Mouse (Mus musculus) kidney, postnatal 14 days (tissue): ENCODE data around the gene Srsf5.
"Not testable (repeated sequence)": the region's sequence is repeated elsewhere in the genome, so short reads cannot be mapped to it uniquely, and the experiment has no call there.

Experiments used
- DNase-seq: peaks from one replicate; pipeline ENCODE4 v3.0.0; 2022; ENCODE audit warnings: mixed read lengths

Srsf5 gene

DNA sequence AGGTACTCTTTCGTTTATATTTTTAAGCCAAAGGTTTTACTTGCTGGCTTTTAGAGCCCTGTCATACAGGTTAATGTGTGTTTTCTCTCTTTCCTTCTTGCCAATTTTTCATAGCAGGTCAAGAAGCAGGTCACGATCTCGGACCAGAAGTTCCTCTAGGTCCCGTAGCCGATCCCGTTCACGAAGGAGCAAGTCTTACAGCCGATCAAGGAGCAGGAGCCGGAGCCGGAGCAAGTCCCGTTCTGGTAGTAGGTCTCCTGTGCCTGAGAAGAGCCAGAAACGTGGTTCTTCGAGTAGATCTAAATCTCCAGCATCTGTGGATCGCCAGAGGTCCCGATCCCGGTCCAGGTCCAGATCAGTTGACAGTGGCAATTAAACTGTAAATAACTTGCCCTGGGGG, 4.3 kb downstream of the Srsf5 start:
- DNase-seq, result not testable (repeated sequence)

DNA sequence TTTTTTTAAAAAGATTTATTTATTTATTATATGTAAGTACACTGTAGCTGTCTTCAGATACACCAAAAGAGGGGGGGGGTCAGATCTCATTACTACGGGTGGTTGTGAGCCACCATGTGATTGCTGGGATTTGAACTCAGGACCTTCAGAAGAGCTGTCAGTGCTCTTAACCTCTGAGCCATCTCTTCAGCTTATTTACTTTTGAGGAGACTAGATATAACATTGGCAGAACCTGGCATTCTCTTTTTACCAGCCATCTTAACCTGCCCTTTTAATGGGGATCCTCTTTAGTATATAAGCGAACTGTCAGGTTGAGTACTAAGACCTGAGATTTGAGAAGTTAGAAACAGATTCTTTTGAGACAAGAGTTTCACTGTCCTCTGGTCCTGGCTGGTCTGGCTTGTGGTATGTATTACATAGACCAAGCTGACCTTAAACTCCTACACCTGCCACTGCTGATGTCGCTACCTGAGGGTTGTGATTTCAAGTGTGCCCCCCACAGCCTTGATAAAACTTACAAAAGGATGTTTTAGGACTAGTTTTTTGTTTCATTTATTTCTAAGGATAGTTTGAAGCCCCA, 6.4 kb downstream of the Srsf5 start:
- no peak for DNase-seq

DNA sequence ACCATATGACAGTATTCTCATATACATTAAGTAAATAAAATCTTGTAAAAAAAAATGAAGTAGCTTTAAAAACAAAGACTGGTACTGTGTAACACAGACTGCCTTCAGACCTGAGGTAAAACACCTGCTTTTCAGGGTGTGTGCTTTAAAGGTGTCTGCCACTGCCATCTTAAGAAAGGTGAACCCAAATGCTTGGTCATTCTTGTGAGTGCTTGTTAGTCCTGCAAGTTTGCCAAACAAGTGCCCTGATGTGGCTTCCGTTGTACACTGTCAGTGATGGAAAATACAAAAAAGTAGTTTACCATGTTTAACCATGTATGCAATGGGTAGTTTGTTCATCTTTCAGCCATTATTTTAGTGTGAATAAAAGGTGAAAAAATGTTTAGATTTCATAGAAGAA, 7.2 kb downstream of the Srsf5 start:
- no peak for DNase-seq

DNA sequence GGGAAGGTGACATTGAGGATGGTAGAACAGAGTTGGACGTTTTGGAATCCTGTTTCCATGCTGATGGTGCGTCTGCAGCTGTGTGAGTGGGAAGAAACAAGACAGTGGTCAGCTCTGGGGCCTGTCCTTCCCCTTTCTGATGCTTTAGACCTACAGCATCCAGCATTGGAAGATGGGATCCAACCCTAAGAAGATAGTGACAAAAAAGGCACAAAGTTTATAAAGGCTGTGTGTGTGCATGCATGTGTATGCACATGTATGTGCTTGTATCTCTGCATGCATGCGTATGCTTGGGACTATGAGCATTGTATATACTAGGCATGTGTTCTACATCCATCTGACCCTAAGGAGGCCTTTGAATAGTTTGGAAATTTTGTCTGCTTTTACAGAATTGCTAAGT, 10.7 kb downstream of the Srsf5 start:
- DNase-seq, result no peak

DNA sequence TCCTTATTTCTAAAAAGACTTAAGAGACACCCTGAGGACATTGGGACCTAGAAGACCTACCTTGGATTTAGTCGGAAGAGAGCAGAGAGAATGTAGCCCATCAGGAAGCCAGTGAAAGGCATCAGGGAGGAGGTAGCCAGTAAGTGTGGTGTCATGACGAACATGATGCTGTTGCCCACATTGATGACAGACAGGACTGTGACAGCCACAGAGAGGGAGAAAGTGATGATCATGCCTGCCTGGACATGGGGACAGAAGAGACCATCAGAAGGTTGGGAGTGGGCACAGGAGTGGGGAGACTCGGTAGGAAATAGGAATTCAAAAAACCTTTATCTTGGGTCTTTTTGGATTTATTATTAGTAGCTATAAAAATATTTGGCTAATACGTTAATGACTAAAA, 12.7 kb downstream of the Srsf5 start:
- no peak for DNase-seq

DNA sequence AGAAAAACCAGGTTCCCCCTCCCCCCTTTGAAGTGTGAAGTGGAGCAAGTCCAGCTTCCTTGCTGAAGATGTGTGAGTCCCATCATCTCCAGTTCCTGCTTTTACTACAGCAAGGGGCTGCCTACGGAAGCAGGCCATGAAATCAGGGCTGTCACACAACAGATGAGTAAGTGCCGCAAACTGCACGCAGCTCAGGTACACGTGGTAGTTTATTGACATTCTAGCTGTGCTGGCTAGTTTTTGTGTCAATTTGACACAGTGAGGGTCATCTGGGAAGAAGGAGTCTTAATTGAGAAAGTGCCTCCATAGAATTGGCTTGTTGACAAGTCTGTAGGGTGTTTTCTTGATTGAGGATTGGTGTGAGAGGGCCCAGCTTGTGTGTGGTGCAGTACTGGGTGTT, 17.3 kb downstream of the Srsf5 start:
- DNase-seq, result no peak

DNA sequence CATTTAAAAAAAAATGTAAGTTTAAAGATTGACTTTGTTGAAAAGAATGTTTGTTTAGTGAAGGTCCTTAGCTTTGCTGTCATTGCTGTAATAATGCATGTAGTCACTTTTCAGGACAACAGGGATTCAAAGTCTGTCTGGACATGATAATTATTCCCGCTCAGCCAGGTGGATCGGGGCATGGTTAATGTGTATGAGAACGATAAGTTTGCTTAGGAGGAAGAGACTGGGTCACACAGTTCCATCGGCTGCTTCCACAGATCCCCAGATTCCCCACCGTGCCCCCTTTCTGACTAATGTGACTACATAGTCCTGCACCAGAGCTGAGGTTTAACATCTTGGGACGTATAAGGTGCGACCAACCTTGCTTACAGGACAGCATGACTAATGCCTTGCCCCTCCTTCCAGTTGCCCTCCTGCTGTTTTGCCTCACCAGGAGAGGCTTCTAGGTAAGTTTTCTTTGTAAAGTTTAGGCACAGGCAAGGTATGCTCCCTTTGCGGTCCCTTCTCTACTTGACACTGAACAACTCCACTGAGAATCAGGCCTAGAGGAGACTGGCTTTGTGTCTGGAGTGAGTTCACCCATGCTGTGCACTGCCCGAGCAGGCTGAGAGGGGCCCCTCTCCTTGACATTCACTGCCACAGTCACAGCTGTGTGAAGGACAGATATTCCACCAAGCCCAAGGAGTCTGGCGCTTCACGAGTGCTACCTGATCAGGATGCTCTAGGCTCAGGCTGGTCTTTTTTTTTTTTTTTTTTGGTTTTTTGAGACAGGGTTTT, 20.9 kb downstream of the Srsf5 start:
- peak; percentile 68 for DNase-seq

DNA sequence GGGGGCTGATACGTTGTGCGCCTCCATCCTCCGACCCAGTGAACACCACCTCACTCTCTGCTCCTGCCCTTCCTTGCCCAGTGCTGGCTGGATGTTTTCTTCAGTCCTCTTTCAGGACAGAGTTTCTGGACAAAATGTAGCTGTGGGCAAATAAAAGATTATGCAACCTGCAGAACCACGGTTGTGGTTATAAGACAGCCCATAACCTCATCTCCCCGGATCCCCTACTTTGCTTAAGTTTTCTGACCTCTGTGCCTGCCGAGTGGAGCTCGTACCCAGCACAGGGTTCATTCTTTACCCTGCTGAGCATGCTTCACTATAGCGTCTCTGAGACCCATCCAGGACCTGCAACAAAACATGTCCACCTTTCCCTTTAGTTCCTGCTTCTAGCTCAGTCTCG, 22.6 kb downstream of the Srsf5 start:
- DNase-seq, result no peak

DNA sequence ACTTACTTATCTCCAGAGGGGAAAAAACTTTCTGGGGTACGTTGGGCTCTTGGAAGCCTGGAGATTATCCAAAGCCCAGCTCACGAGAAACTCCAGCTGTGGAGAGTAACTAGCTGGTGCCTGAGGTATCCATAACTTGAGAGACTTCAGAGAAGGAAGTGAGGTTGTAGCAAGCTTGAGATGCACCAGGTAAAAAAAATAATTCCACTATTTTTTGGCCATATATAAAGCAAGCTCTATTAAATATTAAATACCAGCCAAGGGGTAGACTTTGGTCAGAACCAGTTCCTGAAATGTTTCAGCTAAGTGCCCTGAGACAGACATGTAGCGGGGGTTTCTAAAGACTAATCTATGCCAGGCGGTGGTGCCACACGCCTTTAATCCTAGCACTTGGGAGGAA, 23.3 kb downstream of the Srsf5 start, which contains the start of gene Slc10a1:
Gene Slc10a1 (minus strand): TSS at position 101 of the 400 bp plus-strand sequence.
- DNase-seq, result no peak

DNA sequence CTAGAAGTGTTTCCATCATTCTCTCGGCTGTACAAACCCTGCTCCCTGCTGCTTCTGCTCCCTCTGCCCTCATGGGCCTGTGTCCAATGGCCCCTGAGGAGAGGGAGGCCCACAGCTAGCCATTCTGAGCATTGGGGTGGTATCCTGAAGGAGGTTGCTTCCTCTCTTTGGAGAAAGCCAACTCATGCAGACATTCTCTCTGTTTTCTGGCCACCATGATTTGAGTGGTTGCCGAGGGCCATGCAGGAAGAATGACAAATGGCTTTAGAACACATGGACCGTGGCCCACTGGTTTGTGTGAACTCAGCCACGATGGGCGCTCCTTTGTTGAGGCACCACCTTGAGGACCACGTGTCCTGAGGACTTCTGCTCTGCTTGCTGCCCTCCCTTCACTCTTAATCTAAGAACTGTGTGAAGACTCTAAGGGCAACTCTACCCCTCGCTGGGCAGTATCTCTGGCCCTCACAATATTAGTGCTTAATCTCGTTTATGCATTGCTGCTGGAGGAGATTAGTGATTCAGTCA, 24.9 kb downstream of the Srsf5 start:
- DNase-seq, result no peak

DNA sequence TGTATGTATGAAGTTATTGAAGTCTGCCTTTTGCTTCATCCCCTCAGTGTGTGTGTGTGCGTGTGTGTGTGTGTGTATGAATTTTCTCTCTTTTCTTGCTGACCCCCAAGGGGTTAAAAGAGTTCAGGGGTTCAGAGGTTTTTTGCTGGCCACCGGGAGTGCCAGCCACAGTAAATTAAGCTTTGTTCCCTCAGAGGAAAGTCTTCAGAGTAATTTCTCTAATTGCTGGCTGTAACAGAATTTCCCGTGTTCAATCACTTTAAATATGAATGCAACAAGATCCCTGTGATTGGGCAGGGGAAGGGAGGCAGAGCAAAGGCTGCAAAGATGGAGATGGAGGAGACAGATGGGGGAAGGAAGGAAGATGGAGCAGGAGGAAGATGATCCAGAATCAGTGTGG, 26.5 kb downstream of the Srsf5 start:
- DNase-seq, result no peak

DNA sequence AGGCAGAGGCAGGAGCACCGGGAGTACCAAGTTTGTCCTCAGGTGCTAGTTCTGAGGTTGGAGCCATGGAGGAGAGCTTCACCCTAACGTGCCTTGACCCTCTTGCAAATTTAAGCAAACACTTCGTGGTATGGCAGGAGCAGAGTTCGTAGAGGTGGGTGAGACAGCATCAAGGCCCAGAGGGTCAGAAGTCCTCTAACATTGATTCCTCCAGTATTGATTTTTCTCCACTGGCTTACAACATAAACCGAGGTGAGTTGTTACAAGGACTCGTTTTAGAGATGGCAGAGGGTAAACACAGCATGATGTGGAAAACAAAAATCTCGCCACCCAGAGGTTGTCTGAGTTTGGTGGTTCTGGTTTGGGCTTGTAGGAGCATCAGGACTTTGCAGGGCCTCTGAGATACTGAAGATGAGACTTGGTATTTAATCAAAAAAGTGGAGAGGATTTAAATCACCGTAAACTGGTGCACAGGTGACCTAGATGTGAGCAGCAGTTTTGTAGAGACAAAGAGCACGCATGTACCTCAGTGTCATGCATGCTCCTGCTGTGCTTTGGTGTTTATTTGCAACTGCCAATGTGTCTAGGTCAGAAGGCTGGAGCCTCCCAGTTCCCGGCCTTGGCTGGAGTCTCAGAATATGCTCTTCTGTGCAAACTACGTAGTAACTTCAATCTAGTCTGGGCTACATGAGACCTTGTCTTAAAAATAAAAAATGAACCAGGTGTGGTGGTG, 30.8 kb downstream of the Srsf5 start:
- no peak for DNase-seq

DNA sequence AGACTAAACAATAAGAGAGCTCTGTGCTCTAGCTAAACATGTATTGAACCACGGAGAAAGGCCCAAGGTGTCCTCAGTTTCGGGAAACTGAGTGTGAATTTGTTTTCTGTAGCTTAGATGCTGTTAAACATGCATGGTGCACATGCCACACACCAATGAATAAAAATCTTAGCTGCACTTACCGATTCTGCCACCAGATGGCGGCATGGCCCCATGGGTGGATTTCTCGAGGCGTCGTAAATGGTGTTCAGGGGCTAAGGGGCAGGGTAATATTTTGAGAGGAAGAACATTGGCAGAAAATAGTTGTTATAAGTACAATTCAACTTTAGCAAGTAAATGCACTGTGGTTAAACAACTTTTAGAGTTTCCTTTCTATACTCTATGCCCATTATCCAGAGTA, 37.0 kb downstream of the Srsf5 start:
- DNase-seq, result peak; percentile 73

DNA sequence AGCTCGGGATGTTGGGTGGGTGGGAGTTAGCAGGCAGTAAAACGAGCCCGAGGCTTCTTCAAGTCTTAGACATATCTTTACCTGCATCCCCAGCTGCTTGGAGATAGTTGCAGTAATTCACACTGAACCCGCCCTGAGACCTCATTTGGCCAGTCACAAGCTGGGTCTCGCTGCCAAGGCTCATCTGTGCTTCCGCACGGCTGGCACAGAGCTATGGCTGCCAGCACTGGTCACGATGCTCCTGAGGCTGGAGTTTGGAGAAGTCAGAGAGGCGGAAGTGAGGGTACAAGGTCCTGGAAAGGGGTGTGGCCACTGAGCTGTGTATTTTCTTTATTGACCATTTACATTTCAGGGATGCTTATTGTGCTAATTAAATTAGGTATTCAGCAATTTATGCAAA, 38.4 kb downstream of the Srsf5 start:
- DNase-seq, result no peak

DNA sequence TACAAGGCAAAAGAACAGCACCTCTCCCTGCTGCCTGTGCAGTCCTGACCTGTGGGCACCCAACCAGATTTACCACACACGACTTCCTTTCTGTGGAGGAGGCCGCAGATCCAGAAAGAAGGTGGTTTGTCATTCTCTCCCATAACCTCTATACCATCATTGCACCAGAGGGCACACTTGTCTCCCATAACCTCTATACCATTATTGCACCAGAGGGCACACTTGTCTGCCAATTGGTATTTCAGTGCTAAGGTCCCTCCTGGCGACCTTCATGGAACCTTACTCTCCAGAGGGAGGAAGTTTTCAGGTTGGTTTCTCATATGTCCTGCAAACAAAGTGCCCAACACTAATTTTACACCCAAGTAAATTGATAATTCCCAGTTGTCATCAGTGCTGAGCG, 41.3 kb downstream of the Srsf5 start:
- no peak for DNase-seq

DNA sequence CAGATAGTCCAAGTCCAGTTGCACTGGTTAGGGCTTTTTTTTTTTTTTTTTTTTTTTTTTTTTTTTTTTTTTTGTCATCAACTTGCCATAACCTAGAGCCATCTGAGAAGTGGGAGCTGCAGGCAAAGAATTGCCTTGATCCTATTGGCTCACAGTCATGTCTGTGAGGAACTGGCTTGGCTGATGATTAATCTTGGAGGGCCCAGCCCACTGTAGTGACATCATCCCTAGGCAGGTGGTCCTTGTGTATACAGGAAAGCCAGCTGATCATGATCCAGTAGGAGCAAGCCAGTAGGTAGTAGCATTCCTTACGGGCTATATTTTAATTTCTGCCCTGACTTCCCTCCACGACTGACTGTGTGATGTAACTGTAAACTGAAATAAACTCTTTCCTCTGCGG, 43.0 kb downstream of the Srsf5 start:
- DNase-seq, result no peak

DNA sequence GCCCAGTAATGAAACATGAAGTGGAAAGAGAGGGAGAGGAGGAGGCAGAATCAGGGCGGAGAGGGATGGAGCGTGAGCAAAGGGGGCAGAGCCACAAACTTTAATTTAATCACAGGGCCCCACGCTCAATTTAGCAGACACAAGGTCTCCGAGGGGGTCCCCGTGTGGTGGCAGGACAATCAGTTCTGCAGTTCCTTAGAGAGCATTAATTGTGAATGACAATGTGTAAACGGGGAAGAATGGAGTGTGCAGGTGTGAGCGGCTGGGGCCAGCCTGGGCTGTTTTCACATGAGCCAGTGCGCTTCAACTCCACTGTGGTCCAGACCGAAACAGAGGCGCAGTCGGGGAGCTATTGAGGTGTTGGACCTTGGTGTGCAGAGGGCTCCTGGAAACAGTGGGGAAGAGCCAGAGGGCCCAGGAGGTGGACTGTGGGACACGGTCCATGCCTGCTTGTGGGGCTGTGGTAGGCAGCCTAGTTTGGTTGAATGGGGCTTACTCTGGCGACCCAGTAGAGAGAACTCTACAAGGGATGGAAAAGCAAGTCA, 45.7 kb downstream of the Srsf5 start:
- no peak for DNase-seq

DNA sequence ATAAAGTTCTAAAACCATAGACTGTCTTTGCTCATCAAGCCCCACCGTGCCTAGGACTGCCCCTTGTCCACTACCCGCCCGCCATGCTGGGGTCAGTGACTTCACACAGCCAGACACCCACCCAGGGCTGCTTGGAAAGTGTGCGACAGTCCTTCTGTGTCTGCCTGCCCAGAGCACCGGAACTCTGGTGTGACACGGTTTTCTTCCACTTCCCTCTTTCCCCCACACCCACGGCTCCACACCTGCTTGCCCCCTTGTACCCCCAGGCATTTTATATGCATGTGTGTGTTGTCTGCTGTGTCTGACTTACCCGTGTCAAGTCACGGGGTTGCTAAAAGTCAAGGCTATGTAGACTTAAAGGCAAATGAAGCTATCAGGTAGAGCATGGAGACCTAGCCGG, 46.5 kb downstream of the Srsf5 start:
- no peak for DNase-seq

DNA sequence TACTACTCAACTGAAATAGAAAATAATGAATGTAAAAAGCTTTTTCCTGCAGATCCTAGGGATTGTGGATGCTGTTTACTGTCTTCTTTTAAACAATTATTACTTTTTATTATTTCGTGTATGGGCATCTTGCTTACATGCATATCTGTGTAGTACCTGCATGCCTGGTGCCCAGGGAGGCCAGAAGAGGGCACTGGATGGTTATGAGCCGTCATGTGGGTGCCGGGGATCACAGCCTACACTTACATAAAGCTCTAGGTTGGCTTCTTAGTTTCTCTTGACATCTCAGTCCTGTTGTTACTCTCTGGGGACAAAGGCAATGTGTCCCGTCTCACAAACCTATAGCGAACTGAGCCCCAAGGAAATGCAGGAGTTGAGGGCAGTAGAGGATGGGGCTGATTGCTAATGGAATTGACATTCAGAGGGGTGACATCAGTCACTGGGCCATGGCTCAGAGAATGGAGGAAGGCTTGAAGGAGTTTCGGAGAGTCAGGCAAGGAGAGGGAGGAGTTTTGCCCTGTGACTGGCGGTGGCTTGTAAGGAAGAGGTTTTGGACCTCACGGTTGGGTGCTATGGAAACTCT, 47.3 kb downstream of the Srsf5 start:
- no peak for DNase-seq

DNA sequence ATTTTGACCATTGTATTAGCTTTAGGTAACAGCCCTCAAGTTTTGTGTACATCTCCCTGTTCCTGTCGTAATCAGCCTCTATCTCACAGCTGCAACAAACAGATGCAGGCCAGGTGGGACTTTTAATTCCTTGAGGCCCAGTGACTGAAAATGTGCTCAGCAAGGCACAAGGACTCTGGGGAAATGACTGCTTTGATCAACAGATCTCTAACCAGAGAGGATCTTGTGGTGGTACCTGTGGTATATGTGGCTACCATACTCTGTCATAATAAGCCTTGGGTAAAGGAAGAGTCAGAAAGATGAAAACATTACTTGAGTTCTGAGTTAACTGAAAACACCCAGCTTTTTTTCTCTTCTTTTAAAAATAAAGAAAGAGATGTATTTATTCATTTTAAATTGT, 48.5 kb downstream of the Srsf5 start:
- no peak for DNase-seq

DNA sequence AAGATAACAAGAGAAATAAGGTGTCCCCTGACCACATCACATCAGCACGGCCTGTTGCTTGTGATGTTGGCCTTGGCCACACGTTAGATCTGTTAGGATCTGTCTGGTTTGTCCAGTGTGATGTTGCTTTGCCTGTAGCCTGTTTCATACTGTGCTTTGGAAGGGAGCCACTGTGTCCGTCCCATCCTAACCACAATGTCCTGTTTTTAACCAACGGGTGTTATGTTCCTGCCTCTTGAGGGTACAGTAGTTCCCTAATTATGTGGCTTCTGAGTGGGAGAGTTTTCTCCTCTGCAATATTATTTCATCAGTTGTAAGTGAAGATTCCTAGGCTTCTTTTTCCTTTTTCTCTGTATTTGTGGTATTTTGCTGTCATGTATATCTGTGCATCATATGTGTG, 50.0 kb downstream of the Srsf5 start:
- DNase-seq, result no peak

DNA sequence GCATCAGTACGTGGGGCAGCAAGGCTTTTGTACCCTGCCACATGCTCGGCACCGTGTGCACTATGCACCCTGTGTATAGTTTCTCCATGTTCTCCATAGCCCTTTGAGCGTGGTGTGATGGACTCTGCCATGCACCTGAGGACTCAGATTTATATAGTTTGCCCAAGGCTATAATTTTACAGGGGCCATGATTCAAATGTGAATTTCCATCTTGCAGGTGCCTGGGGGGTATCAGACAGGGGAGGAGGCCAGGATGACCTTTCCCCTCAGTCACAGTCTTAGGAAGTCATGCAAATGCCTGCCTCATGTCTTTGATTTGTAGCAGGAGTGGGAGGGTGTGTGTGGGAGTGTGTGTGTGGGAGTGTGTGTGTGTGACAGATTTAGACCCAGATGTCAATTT, 52.3 kb downstream of the Srsf5 start:
- no peak for DNase-seq

DNA sequence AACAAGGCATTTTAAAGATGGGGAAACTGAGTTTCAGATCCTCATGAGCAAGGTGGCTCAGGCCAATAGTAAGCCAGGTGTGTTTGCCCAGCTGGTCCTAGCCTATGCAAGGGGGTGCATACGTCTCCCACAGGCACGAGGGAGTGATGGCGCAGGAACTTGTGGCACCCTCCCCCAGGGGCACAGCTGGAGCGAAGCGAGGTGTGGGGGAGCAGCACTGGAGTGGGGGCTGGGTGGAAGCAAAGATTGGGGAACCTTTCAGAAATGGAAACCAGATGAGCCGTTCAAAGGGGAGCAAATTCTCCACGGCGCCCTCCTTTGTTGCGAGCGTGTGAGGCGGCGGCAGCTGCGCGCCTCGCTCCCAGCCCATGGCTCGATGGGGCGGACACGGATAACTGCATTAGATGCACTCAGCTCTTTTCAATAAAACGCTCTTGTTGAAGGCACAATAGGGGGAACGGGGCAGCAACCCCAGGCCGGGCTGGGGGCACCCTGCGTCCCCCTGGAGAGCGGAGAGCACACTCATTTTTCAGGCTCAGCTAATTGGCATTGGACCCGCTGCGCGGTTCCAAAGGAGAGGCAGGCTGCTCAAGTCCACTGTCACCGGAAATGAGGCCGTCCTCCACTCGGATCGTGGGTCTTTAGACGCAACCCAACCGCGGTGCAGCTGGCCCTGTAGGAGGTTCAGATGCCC, 53.4 kb downstream of the Srsf5 start:
- DNase-seq, result no peak
